Mouse (Mus musculus) midbrain, embryonic 16.5 days (tissue): Measurements from ENCODE around the gene Chid1. TPM values are rescaled to one million over a fixed set of nuclear protein-coding genes. Genes with fewer than 3 reads are reported as not detected.

Experiments used
- ATAC-seq: fragments of 200-750 bp; cut with Nextera tagmentation; 2 replicates; pipeline ENCODE4 v1.8.0; 2017; ENCODE audit warnings: moderate TSS enrichment
- H3K27ac ChIP-seq: fragments of 300-500 bp; sonication (generic); 2 replicates; pipeline ENCODE4 v1.5.1; 2014; ENCODE audit warnings: mild to moderate bottlenecking, low read length, mixed read lengths
- H3K27me3 ChIP-seq: fragments of 300-500 bp; sonication (generic); 2 replicates; pipeline ENCODE4 v1.6.1; 2014; ENCODE audit warnings: low read depth, low read length, mixed read lengths; ENCODE audit not compliant: control insufficient read depth, insufficient read depth
- H3K36me3 ChIP-seq: fragments of 300-500 bp; sonication (generic); 2 replicates; pipeline ENCODE4 v1.6.1; 2014; ENCODE audit warnings: mild to moderate bottlenecking, low read length, moderate library complexity, mixed read lengths; ENCODE audit not compliant: control insufficient read depth, insufficient read depth
- H3K4me1 ChIP-seq: fragments of 300-500 bp; sonication (generic); 2 replicates; pipeline ENCODE4 v1.6.1; 2014; ENCODE audit warnings: mild to moderate bottlenecking, low read length, mixed read lengths; ENCODE audit not compliant: control insufficient read depth, insufficient read depth
- H3K4me2 ChIP-seq: fragments of 300-500 bp; sonication (generic); 2 replicates; pipeline ENCODE4 v1.6.1; 2014; ENCODE audit warnings: mild to moderate bottlenecking, low read length, mixed read lengths
- H3K4me3 ChIP-seq: fragments of 300-500 bp; sonication (generic); 2 replicates; pipeline ENCODE4 v1.5.1; 2014; ENCODE audit warnings: low read depth, mild to moderate bottlenecking, low read length, moderate library complexity, mixed read lengths
- H3K9ac ChIP-seq: fragments of 300-500 bp; sonication (generic); 2 replicates; pipeline ENCODE4 v1.6.1; 2014; ENCODE audit warnings: low read depth, low read length, mixed read lengths
- H3K9me3 ChIP-seq: fragments of 300-500 bp; sonication (generic); replicated peaks from 2 replicates; pipeline ENCODE4 v1.6.1; 2014; ENCODE audit warnings: mild to moderate bottlenecking, low read length, mixed read lengths; ENCODE audit not compliant: control insufficient read depth, poor library complexity, severe bottlenecking
- WGBS: fragments of 180-500 bp; shearing (Covaris S2); extraction: QIAGEN DNeasy Blood & Tissue Kit; methylation state at CpG from one replicate; pipeline ENCODE4 v1.1.7; 2014; 5-methylcytosine and 5-hydroxymethylcytosine counted together
- polyA plus RNA-seq: library from polyadenylated mRNA; unstranded; fragments of >200 nt; fragmentation: Nextera tagmentation; extraction: Ambion mirVana; gene quantifications from 2 replicates; pipeline ENCODE4 v1.2.1, GENCODE M21; 2015

Gene Chid1
- polyA plus RNA-seq, 1 experiment from 2014 or later = 52.8 TPM

DNA sequence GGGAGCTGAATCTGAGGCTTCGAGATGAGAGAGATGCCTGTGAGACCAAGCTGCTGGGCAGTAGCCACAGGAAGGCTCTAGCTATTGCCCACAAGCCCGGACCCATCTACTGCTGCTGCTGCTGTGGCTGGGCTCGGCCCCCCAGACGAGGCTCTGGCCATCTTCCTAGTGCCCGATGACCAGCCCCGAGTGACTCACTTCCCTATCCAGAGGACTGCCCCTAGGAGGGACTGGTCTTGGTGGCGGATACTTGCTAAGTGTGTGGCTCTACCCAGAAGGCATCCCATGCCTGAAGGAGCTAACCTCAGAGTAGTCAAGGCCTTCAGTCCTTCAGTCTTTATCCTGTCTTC is 73.6 kb downstream of the Chid1 start:
- Histone ChIP-seq H3K9ac (no peak overlapping the region), H3K4me2 (no peak overlapping the region), H3K4me1 (peaks cover 42% of the 10 kb centered on the region), H3K27ac (no peak overlapping the region), H3K27me3 (peaks cover 59% of the 10 kb centered on the region), H3K36me3 (peaks cover 4% of the 10 kb centered on the region; the same call in 1 of the 2 replicates), H3K9me3 (no peaks in the 10 kb centered on the region), H3K4me3 (no peak overlapping the region)
- ATAC-seq = no peak
- 80% methylated on average over 7 of the region's 7 CpGs for WGBS

GRCm38 (mm10) chr7:141465388-141466044 is 74.1 kb downstream of the Chid1 start:
- Histone ChIP-seq H3K27ac (no peak overlapping the region), H3K27me3 (peaks cover 64% of the 10 kb centered on the region), H3K4me1 (peaks cover 42% of the 10 kb centered on the region), H3K9me3 (no peaks in the 10 kb centered on the region), H3K4me3 (no peak overlapping the region), H3K4me2 (no peak overlapping the region; the same call in 1 of the 2 replicates), H3K9ac (no peak overlapping the region), H3K36me3 (peaks cover 4% of the 10 kb centered on the region; the same call in 1 of the 2 replicates)
- WGBS = 48% methylated on average over 8 of the region's 10 CpGs
- ATAC-seq = no peak

DNA sequence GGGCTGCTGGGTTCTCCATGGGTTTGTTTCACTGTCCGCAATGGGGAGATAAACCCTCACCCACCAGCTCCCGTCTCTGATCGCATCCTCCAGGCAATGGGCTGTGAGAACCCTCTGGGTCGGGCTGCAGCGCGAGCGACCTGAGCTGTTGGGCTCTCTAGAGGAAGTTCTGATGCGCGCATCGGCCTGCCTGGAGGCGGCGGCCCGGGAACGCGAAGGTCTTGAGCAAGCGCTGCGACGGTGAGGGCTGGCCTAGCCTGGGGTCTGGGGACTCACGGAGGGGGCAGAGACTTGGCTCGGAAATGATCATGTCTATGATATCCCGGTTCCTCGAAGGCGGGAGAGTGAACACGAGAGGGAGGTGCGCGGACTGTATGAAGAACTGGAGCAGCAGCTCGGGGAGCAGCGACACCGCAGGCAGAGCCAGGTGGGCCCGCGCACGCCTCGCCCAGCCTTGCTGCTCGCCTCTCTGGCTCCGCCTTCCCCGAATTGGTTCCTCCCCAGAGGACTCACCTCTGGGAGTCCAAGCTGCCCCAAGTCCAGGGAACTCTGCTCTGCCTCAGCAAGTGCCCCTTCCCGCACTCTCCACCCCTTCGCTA is 75.0 kb downstream of the Chid1 start:
- Histone ChIP-seq H3K4me1 (peaks cover 36% of the 10 kb centered on the region), H3K36me3 (no peaks in the 10 kb centered on the region), H3K9me3 (no peaks in the 10 kb centered on the region), H3K9ac (peak overlapping the region; percentile 35; the same call in 1 of the 2 replicates), H3K27me3 (peaks cover 70% of the 10 kb centered on the region), H3K4me3 (peak overlapping the region; percentile 23), H3K27ac (no peak overlapping the region), H3K4me2 (peak overlapping the region; percentile 39)
- no peak for ATAC-seq
- WGBS = 3% methylated on average over 34 of the region's 38 CpGs

DNA sequence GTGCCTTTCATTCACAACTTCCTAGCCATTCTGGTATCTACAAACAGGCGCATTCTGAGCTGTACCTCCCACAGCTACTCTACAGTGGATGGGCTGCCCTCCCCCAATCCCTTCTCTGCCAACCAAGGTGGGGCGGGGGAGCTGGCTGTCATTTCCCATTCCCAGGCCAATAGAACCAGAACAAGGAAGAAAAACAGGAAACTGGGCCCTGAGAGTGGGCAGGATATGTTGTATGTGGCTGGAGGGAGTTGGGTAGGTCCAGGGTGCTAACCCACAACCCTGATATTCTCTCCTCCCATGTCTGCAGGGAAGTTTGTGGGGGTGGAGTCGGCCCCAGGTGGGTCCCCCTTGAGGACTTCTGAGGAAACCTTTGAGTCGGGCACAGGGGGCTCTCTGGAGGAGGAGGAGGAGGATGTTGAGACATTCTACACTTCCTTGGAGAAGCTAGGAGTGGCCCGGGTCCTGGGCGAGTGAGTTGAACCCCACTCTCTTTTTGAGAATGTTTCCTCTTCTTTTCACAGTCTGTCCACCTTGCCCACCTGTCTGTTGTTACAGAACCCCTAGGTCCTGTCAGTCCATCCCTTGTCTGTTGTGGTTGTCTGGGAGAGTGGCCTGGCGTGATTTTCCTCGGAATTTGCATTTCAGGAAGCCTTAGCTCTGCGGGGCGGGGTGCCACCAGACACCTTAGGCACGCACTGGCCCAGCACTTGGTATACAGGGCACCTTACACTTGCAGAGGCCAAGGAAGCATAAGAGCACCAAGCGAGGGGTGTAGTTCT is 75.6 kb downstream of the Chid1 start:
- Histone ChIP-seq H3K4me1 (peaks cover 30% of the 10 kb centered on the region), H3K9ac (no peak overlapping the region), H3K27ac (no peak overlapping the region), H3K36me3 (no peaks in the 10 kb centered on the region), H3K4me2 (peak overlapping the region; percentile 39), H3K4me3 (no peak overlapping the region), H3K27me3 (peaks cover 70% of the 10 kb centered on the region), H3K9me3 (no peaks in the 10 kb centered on the region)
- WGBS = 19% methylated on average over 12 of the region's 12 CpGs
- ATAC-seq = no peak

DNA sequence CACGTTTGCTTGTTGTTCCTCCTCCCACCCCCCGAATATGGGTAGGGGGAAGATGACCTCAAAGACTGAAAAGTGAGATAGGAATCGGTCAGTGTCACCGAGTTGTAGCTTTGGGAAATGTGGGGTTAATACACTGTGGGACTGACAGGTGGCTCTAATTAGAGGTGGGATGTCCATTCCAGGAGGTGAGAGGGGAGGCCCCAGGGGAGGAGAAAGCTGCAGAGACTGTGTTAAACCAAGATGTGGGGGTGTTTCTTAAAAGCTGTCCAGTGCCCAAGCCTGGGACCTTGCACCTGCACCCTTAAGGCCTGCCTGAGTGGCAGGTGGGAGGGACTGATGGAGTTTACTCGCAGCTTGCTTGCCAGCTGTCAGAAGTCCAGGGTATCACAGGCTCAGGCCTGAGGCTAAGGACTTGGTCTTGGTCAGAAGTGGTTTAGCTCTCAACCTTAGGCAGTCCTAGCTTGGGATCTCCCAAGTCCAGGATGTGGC is 77.3 kb downstream of the Chid1 start:
- ATAC-seq = no peak
- Histone ChIP-seq H3K4me2 (peak overlapping the region; percentile 74), H3K9me3 (no peaks in the 10 kb centered on the region), H3K4me3 (no peak overlapping the region), H3K9ac (no peak overlapping the region), H3K27ac (no peak overlapping the region), H3K36me3 (peaks cover 4% of the 10 kb centered on the region; the same call in 1 of the 2 replicates), H3K27me3 (peaks cover 70% of the 10 kb centered on the region), H3K4me1 (peaks cover 18% of the 10 kb centered on the region)
- WGBS = 18% methylated on average over 5 of the region's 5 CpGs

- peak overlapping the region; percentile 42 for H3K4me3 ChIP-seq
- H3K4me1 ChIP-seq = peaks cover 17% of the 10 kb centered on the region
- H3K27ac ChIP-seq = no peak overlapping the region
- peaks cover 4% of the 10 kb centered on the region; the same call in 1 of the 2 replicates for H3K36me3 ChIP-seq
- no peak for ATAC-seq
- WGBS = 4% methylated on average over 41 of the region's 59 CpGs
- H3K4me2 ChIP-seq = peak overlapping the region; percentile 74
- peaks cover 68% of the 10 kb centered on the region for H3K27me3 ChIP-seq
- no peaks in the 10 kb centered on the region for H3K9me3 ChIP-seq
- peak overlapping the region; percentile 60 for H3K9ac ChIP-seq
These were observed 77.9 kb downstream of the Chid1 start for GRCm38 (mm10) chr7:141461521-141462332.

- ATAC-seq = no peak
- H3K4me2 ChIP-seq = peak within 1 kb of the TSS; percentile 74
- H3K9me3 ChIP-seq = no peaks in the 10 kb centered on the region
- H3K36me3 ChIP-seq = peaks cover 4% of the 10 kb centered on the region; the same call in 1 of the 2 replicates
- peak within 1 kb of the TSS; percentile 42 for H3K4me3 ChIP-seq
- H3K27ac ChIP-seq = no peak within 1 kb of the TSS
- peaks cover 57% of the 10 kb centered on the region for H3K27me3 ChIP-seq
- H3K4me1 ChIP-seq = peaks cover 26% of the 10 kb centered on the region
- WGBS = 74% methylated on average over 15 of the region's 15 CpGs
- H3K9ac ChIP-seq = peak within 1 kb of the TSS; percentile 60
These were observed 79.1 kb downstream of the Chid1 start, which contains the start of gene Cracr2b for GRCm38 (mm10) chr7:141460391-141461113. Gene Cracr2b, plus strand, starts transcription at chr7:141461094.

GRCm38 (mm10) chr7:141460001-141460390 is 79.7 kb downstream of the Chid1 start:
- Histone ChIP-seq H3K9me3 (no peaks in the 10 kb centered on the region), H3K27ac (no peak overlapping the region), H3K9ac (no peak overlapping the region), H3K27me3 (peaks cover 51% of the 10 kb centered on the region), H3K4me3 (no peak overlapping the region), H3K4me2 (no peak overlapping the region), H3K4me1 (peaks cover 23% of the 10 kb centered on the region), H3K36me3 (peaks cover 4% of the 10 kb centered on the region; the same call in 1 of the 2 replicates)
- ATAC-seq = no peak
- WGBS = 76% methylated on average over 5 of the region's 5 CpGs
